Mouse (Mus musculus): ENCODE results near the gene Npl. TPM values are rescaled to one million over a fixed set of nuclear protein-coding genes. Genes with fewer than 3 reads are reported as not detected.

The Npl gene
- polyA plus RNA-seq, 1 experiment: not detected

DNA sequence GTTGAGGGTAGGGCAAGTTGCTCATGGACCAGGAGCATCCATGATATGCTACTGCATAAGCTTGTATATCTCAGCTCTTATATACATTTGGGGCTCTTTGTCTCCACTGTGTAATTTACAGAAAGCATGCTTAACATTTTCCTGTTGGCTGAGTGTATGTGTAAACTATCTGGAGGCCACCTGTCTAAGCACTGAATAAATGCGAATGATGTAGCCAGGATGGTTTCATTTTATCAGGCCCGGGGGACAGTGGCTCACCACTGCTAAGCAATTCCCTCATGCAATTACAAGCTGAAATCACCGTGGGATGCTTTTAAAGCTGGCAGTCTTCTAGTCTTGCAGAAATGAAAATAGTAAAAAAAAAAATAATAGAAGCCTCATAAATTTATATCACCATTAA, 24.9 kb upstream of the Npl start:
- TF ChIP-seq CTCF (IDR thresholded peaks at IDR 0.05; ENCODE audit: insufficient read depth, low read depth, low read length): no peak
- TF ChIP-seq POLR2A (IDR thresholded peaks at IDR 0.05; ENCODE audit: insufficient read depth, low read depth, low read length): no peak

DNA sequence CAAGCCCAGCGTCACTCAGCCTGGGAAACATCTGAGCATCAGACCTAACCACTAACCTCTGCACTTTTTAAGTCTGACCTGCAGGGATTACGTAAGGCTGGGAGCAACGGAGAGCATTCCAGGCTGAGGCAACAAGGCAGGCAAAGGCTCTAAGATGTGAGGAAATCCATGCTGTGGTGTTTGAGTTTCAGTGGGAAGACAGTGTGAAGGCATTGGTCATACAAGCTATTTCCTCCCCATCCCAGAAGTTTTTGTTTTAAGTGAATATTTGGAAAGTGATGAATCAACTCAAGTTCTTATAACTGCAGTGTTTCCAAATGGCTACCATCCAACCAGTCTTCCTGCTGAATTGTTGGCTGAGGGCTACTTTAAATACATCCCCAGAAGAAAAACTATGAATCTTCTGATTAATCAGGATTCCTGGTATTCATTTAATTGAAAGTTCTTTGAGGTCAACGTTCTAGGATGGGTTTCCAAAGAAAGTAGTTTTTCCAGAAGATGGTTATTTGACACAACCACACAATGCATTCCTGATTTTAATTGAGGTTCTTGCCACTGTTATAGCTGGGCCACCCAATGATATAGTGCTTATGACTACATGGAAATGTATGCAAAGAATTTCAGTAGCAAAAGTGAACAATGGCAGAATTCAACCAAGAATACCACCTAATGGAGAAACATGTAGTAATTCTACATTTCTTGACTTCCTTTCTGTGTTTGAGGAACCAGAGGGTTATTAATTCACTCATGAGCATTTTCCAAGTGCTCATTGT, 22.6 kb upstream of the Npl start:
- 76% methylated on average over 4 of the region's 4 CpGs for WGBS
- Histone ChIP-seq H3K4me1 (ENCODE audit: control insufficient read depth, insufficient read depth, low read length) (no peaks in the 10 kb centered on the region), H3K27ac (ENCODE audit: insufficient read depth, low read depth, low read length) (no peak overlapping the region), H3K4me3 (ENCODE audit: insufficient read depth, low read depth, low read length) (no peak overlapping the region)
- TF ChIP-seq CTCF (IDR thresholded peaks at IDR 0.05; ENCODE audit: insufficient read depth, low read depth, low read length): no peak
- no peak for TF ChIP-seq POLR2A (IDR thresholded peaks at IDR 0.05; ENCODE audit: insufficient read depth, low read depth, low read length)

More for the DNA sequence above, 24.9 kb upstream of the Npl start:
- Histone ChIP-seq H3K27ac (ENCODE audit: insufficient read depth, low read depth, low read length) (no peak overlapping the region), H3K4me3 (ENCODE audit: insufficient read depth, low read depth, low read length) (no peak overlapping the region), H3K4me1 (ENCODE audit: control insufficient read depth, insufficient read depth, low read length) (no peaks in the 10 kb centered on the region)
- WGBS: 79% methylated on average over 3 of the region's 3 CpGs

DNA sequence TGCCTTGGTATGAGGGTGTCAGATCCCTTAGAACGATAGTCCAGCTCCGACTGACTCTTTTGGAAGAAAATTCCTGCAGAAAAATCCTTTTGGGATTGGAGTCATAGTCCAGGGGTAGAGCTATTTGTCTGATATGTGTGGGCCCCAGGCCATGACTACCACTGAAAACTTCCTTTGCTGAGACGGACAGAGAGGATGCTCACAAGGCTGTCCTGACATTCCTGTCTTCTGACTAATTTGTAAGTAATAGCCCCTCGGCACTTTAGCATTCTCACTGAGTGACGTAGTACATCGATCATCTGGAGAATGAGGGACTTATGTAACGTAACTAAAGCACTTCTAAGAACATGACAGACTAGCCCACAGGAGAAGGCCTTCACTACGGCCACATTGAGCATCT, 15.9 kb upstream of the Npl start:
- Histone ChIP-seq H3K27ac (ENCODE audit: insufficient read depth, low read depth, low read length) (no peak overlapping the region), H3K4me1 (ENCODE audit: control insufficient read depth, insufficient read depth, low read length) (peaks cover 5% of the 10 kb centered on the region; the same call in 1 of the 2 replicates), H3K4me3 (ENCODE audit: insufficient read depth, low read depth, low read length) (no peak overlapping the region)
- WGBS: 92% methylated on average over 8 of the region's 8 CpGs
- TF ChIP-seq POLR2A (IDR thresholded peaks at IDR 0.05; ENCODE audit: insufficient read depth, low read depth, low read length) (no peak), CTCF (IDR thresholded peaks at IDR 0.05; ENCODE audit: insufficient read depth, low read depth, low read length) (no peak)

DNA sequence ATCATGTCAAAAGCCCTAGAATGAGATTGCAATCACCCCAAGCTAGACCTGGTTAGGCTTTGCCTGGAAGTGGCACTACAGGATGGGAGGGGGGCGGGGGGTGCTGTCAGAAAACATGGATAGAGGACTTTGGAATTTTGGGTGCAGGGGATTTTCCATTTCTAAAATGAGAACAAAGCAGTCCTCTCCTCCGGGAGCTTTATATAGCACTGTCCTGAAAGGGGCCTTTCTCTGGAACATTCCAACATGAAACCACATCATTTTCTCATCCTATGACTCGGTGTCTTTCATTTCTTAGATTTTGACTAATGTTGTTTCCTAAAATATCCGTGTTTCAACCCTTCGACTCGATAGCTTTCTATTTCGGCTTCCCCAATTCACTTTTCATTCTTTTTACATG, 14.9 kb upstream of the Npl start:
- 81% methylated on average over 7 of the region's 7 CpGs for WGBS
- no peak overlapping the region for H3K27ac ChIP-seq (ENCODE audit: insufficient read depth, low read depth, low read length)
- no peak for TF ChIP-seq CTCF (IDR thresholded peaks at IDR 0.05; ENCODE audit: insufficient read depth, low read depth, low read length)
- TF ChIP-seq POLR2A (IDR thresholded peaks at IDR 0.05; ENCODE audit: insufficient read depth, low read depth, low read length): no peak
- H3K4me3 ChIP-seq (ENCODE audit: insufficient read depth, low read depth, low read length): no peak overlapping the region
- H3K4me1 ChIP-seq (ENCODE audit: control insufficient read depth, insufficient read depth, low read length): peaks cover 8% of the 10 kb centered on the region; the same call in 1 of the 2 replicates

DNA sequence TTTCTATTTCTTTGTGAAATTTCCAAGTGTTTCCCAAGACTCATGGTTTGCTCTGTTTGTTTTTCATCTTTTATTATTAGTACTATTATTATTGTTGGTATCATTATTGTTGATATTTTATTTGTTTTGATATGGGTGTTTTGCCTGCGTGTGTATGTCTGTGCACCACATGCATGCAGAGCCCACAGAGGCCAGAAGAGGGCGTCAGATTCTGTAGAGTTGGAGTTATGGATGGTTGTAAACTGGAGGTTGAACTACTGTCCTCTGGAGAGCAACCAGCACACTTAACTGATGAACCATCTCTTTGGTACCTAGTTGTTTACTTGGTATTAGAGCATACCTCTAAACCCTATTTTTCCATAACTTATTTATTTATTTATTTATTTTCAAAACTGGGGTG, 13.8 kb upstream of the Npl start:
- peaks cover 8% of the 10 kb centered on the region; the same call in 1 of the 2 replicates for H3K4me1 ChIP-seq (ENCODE audit: control insufficient read depth, insufficient read depth, low read length)
- no peak overlapping the region for H3K4me3 ChIP-seq (ENCODE audit: insufficient read depth, low read depth, low read length)
- TF ChIP-seq POLR2A (IDR thresholded peaks at IDR 0.05; ENCODE audit: insufficient read depth, low read depth, low read length) (no peak), CTCF (IDR thresholded peaks at IDR 0.05; ENCODE audit: insufficient read depth, low read depth, low read length) (no peak)
- no peak overlapping the region for H3K27ac ChIP-seq (ENCODE audit: insufficient read depth, low read depth, low read length)
- WGBS: 57% methylated on average over 2 of the region's 2 CpGs

DNA sequence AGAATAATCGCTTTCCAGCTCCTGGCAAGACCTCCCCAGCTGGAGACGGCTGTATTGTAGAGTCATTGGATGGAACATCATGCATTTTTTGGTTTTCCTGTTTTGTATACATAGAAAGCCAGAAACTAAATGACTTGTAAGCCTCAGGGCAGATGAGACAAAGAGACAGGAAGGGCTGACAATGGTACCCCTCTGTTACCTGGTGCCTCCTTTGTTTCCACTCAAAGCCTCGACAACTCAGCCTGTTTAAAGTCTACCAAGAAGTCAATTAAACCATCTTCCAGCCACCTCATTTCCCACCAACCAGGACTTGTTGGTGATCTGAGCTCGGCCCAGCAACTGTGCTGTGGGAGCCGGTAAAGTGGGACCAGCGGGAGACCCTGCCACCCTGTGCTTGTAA, 11.0 kb upstream of the Npl start:
- no peak overlapping the region for H3K27ac ChIP-seq (ENCODE audit: insufficient read depth, low read depth, low read length)
- 35% methylated on average over 6 of the region's 6 CpGs for WGBS

DNA sequence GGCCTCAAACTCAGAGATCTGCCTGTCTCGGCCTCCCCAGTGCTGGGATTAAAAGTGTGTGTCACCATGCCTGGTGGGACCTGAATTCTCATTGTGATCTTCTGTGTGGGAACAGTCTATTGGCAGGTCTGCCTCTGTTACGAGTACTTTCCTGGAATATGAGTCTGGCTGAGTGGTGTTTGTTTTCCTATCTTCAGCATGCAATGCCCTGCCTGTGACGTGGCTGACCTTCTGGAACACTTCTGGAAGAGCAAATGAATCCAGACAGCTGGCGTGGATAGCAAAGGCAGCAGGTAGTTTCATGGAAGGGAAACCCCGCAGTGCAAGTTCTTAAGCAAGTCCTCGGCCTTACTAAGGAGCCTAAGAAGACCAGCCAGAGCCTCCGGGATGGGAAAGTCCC, 9.9 kb upstream of the Npl start:
- Histone ChIP-seq H3K4me1 (ENCODE audit: control insufficient read depth, insufficient read depth, low read length) (peaks cover 5% of the 10 kb centered on the region; the same call in 1 of the 2 replicates), H3K4me3 (ENCODE audit: insufficient read depth, low read depth, low read length) (no peak overlapping the region), H3K27ac (ENCODE audit: insufficient read depth, low read depth, low read length) (no peak overlapping the region)
- no peak for TF ChIP-seq CTCF (IDR thresholded peaks at IDR 0.05; ENCODE audit: insufficient read depth, low read depth, low read length)
- no peak for TF ChIP-seq POLR2A (IDR thresholded peaks at IDR 0.05; ENCODE audit: insufficient read depth, low read depth, low read length)
- WGBS: 79% methylated on average over 7 of the region's 7 CpGs

More for the DNA sequence above, 11.0 kb upstream of the Npl start:
- TF ChIP-seq POLR2A (IDR thresholded peaks at IDR 0.05; ENCODE audit: insufficient read depth, low read depth, low read length) (no peak), CTCF (IDR thresholded peaks at IDR 0.05; ENCODE audit: insufficient read depth, low read depth, low read length) (no peak)
- Histone ChIP-seq H3K4me1 (ENCODE audit: control insufficient read depth, insufficient read depth, low read length) (peaks cover 5% of the 10 kb centered on the region; the same call in 1 of the 2 replicates), H3K4me3 (ENCODE audit: insufficient read depth, low read depth, low read length) (no peak overlapping the region)

DNA sequence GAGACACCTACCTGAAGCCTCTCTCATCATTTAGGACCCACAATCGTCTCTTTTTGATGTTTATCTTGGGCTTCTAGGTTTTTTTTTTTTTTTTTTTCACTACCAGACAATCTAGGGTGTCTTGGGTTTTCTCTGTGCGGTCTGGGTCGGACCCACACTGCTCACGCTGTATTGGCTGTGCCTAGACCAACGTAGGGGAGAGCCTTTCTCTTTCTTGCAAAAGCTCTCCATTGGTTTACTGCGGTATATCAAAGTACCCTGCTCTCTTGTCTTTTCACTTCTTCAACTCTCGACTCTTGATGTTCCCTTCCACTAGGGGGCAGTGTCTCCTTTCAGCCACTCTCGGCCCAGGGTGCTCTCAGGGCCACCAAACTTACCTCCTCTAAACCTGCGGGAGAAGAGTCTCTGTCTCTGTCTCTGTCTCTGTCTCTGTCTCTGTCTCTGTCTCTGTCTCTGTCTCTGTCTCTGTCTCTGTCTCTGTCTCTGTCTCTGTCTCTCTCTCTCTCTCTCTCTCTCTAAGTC, 9.3 kb upstream of the Npl start:
- Histone ChIP-seq H3K4me3 (ENCODE audit: insufficient read depth, low read depth, low read length) (no peak overlapping the region), H3K4me1 (ENCODE audit: control insufficient read depth, insufficient read depth, low read length) (peaks cover 5% of the 10 kb centered on the region; the same call in 1 of the 2 replicates), H3K27ac (ENCODE audit: insufficient read depth, low read depth, low read length) (no peak overlapping the region)
- no peak for TF ChIP-seq POLR2A (IDR thresholded peaks at IDR 0.05; ENCODE audit: insufficient read depth, low read depth, low read length)
- peak; percentile 49 for TF ChIP-seq CTCF (IDR thresholded peaks at IDR 0.05; ENCODE audit: insufficient read depth, low read depth, low read length)
- 26% methylated on average over 9 of the region's 9 CpGs for WGBS

DNA sequence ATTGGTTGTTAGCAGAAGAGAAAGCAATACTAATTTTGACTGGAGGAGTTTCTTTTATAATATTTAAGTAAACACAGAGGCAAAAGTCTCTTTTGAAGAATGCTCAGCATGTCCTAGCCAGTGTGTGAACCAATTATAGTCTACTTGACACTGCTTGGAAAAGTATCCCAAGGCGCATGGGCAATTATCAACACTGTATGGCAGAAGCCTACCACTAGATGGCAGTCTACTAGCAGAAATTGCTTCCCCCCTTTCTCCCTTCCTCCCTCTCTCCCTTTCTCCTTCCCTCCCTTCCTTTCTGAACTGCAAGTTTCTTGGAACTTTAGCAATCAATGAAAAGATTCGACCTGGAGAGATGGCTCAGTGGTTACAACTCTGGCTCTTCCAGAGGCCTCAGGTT, 7.1 kb upstream of the Npl start:
- WGBS: 2% methylated on average over 2 of the region's 2 CpGs
- no peak for TF ChIP-seq POLR2A (IDR thresholded peaks at IDR 0.05; ENCODE audit: insufficient read depth, low read depth, low read length)
- H3K4me3 ChIP-seq (ENCODE audit: insufficient read depth, low read depth, low read length): no peak overlapping the region
- peaks cover 5% of the 10 kb centered on the region; the same call in 1 of the 2 replicates for H3K4me1 ChIP-seq (ENCODE audit: control insufficient read depth, insufficient read depth, low read length)
- H3K27ac ChIP-seq (ENCODE audit: insufficient read depth, low read depth, low read length): no peak overlapping the region
